Mouse (Mus musculus) megakaryocyte-erythroid progenitor cell, adult 5-6 weeks (primary cell): ENCODE data around the gene Mien1. TPM values are rescaled to one million over a fixed set of nuclear protein-coding genes. Genes with fewer than 3 reads are reported as not detected.
A peak's percentile ranks its signal among the peaks of the same experiment; 100 is the strongest.

Experiments used
- ATAC-seq: replicated peaks from 2 replicates; pipeline ENCODE4 v1.8.0; 2016; ENCODE audit warnings: mild to moderate bottlenecking, inconsistent platforms; ENCODE audit not compliant: severe bottlenecking, poor library complexity, low FRiP score, low TSS enrichment
- total RNA-seq, 2 experiments: library from RNA; stranded (forward) in 1 of 2; stranded (reverse) in 1 of 2; fragments of 200-1000, 215-1000 nt in 1 of 2; fragments of >200 nt in 1 of 2; fragmentation: Nextera tagmentation in 1 of 2; gene quantifications; 2 replicates each; pipeline ENCODE4 v1.2.3; 2014 to 2017

The Mien1 gene
- total RNA-seq, 2 experiments from 2014 or later: 32.3 to 75.6 TPM

GRCm38 (mm10) chr11:98462255-98462654 is 23.5 kb upstream of the Mien1 start:
- no peak for ATAC-seq

GRCm38 (mm10) chr11:98461109-98461720 is 22.4 kb upstream of the Mien1 start:
- ATAC-seq: no peak

- no peak for ATAC-seq
Observed at GRCm38 (mm10) chr11:98459860-98460259, 21.1 kb upstream of the Mien1 start.

GRCm38 (mm10) chr11:98459071-98459741 is 20.4 kb upstream of the Mien1 start:
- ATAC-seq: no peak

- ATAC-seq: no peak
Observed at GRCm38 (mm10) chr11:98458121-98458990, 19.6 kb upstream of the Mien1 start.

GRCm38 (mm10) chr11:98457367-98458120 is 18.8 kb upstream of the Mien1 start:
- peak; percentile 65 for ATAC-seq

GRCm38 (mm10) chr11:98456945-98457344 is 18.2 kb upstream of the Mien1 start:
- ATAC-seq: no peak

- no peak for ATAC-seq
Observed at GRCm38 (mm10) chr11:98456545-98456944, 17.8 kb upstream of the Mien1 start.

GRCm38 (mm10) chr11:98455484-98455883 is 16.7 kb upstream of the Mien1 start:
- ATAC-seq: no peak

- no peak for ATAC-seq
Observed at GRCm38 (mm10) chr11:98449921-98450771, 11.4 kb upstream of the Mien1 start.

GRCm38 (mm10) chr11:98449419-98449818 is 10.6 kb upstream of the Mien1 start:
- no peak for ATAC-seq

GRCm38 (mm10) chr11:98448191-98448790 is 9.5 kb upstream of the Mien1 start:
- no peak for ATAC-seq

GRCm38 (mm10) chr11:98447475-98447834 is 8.7 kb upstream of the Mien1 start:
- no peak for ATAC-seq

GRCm38 (mm10) chr11:98446562-98447474 is 8.0 kb upstream of the Mien1 start:
- ATAC-seq: no peak

- ATAC-seq: no peak
Observed at GRCm38 (mm10) chr11:98446213-98446561, 7.4 kb upstream of the Mien1 start, which contains the start of gene Grb7. Gene Grb7, plus strand, starts transcription at chr11:98446394.

GRCm38 (mm10) chr11:98445679-98446078 is 6.9 kb upstream of the Mien1 start:
- ATAC-seq: no peak

- no peak for ATAC-seq
Observed at GRCm38 (mm10) chr11:98445238-98445637, 6.4 kb upstream of the Mien1 start.

GRCm38 (mm10) chr11:98443688-98444087 is 4.9 kb upstream of the Mien1 start:
- ATAC-seq: no peak
